ENCODE assay signal across 8 mouse cellular contexts in the genomic region with DNA sequence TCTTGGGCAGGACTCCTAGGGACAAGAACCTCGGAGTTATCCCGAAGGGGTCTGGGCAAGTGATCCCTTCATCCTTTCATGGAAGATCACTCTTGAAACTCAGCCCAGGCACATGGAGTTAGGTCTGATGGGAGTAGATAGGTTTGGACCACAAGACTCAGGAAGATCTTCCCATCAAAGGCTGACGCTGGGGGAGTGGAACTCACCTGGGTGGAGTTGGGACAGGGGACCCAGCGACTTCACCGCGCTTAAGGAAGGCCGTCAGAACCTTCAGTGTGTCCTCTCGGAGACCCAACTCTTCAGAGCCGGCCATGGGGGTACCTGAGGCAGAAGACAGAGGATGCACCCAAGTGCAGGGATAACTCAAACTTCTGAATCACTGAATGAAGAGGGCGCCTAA. TPM values are rescaled to one million over a fixed set of nuclear protein-coding genes. Genes with fewer than 3 reads are reported as not detected.
DNase-seq lines count a peak whose midpoint lies in the region; ATAC-seq and TF ChIP-seq lines count a peak whose summit lies in the region.

No protein-coding gene starts in this region.

- H3K9ac ChIP-seq in limb, embryonic 15.5 days, result peak overlapping the region; percentile 60
- H3K9ac ChIP-seq in stomach, postnatal 0 days (ENCODE audit: low read length), result peak overlapping the region; percentile 74

- WGBS in limb, embryonic 15.5 days, result 10% methylated on average over 10 of the region's 10 CpGs
- 8% methylated on average over 10 of the region's 10 CpGs for WGBS in stomach, postnatal 0 days

- H3K4me2 ChIP-seq in limb, embryonic 15.5 days, result peak overlapping the region; percentile 80
- peak overlapping the region; percentile 79 for H3K4me2 ChIP-seq in stomach, postnatal 0 days (replicated peaks; ENCODE audit: low read depth)

- peaks cover 65% of the 10 kb centered on the region for H3K36me3 ChIP-seq in limb, embryonic 15.5 days
- H3K36me3 ChIP-seq in stomach, postnatal 0 days (ENCODE audit: control insufficient read depth, insufficient read depth, low read length), result peaks cover 8% of the 10 kb centered on the region; the same call in 1 of the 2 replicates

- peak overlapping the region; percentile 96 for H3K27ac ChIP-seq in gastrocnemius, adult 2 months
- peak overlapping the region; percentile 92 for H3K27ac ChIP-seq in limb, embryonic 15.5 days
- H3K27ac ChIP-seq in stomach, postnatal 0 days (replicated peaks), result peak overlapping the region; percentile 56

- H3K9me3 ChIP-seq in limb, embryonic 15.5 days, result no peaks in the 10 kb centered on the region
- no peaks in the 10 kb centered on the region for H3K9me3 ChIP-seq in stomach, postnatal 0 days (ENCODE audit: control insufficient read depth, low read length)

- no peak for TF ChIP-seq EP300 in stomach, postnatal 0 days (optimal IDR thresholded peaks at IDR 0.05)

- ATAC-seq in limb, embryonic 15.5 days (ENCODE audit: insufficient number of reproducible peaks, low FRiP score, low TSS enrichment, low read depth), result no peak
- ATAC-seq in stomach, postnatal 0 days (ENCODE audit: low FRiP score, low TSS enrichment), result no peak

- no peak for TF ChIP-seq CTCF in gastrocnemius, adult 2 months (IDR thresholded peaks at IDR 0.05)
- TF ChIP-seq CTCF in stomach, postnatal 0 days (IDR thresholded peaks at IDR 0.05; ENCODE audit: low read depth), result no peak

- intact Hi-C loops in gastrocnemius, adult 2 months (cut with DNase I), result no loop called here
- intact Hi-C loops in gastrocnemius, postnatal 14 days (cut with DNase I; ENCODE audit: low total_unique reads), result no loop called here

- H3K4me3 ChIP-seq in gastrocnemius, adult 2 months, result peak overlapping the region; percentile 75
- peak overlapping the region; percentile 62 for H3K4me3 ChIP-seq in limb, embryonic 15.5 days
- H3K4me3 ChIP-seq in stomach, postnatal 0 days (ENCODE audit: low read depth, low read length), result peak overlapping the region; percentile 67

- DNase-seq in gastrocnemius, adult 2 months, result no peak
- no peak for DNase-seq in gastrocnemius, postnatal 14 days
- peak; percentile 34 for DNase-seq in thymus, postnatal 14 days
- DNase-seq in thymus, postnatal 25 days, result no peak
- no peak for DNase-seq in stomach, postnatal 0 days (ENCODE audit: low spot score)
- no peak for DNase-seq in cerebellum, adult 18-20 months
- no peak for DNase-seq in adrenal gland, postnatal 10 days

- H3K4me1 ChIP-seq in limb, embryonic 15.5 days, result peaks cover 33% of the 10 kb centered on the region
- peaks cover 8% of the 10 kb centered on the region for H3K4me1 ChIP-seq in stomach, postnatal 0 days (replicated peaks; ENCODE audit: control insufficient read depth, insufficient read depth)

- H3K27me3 ChIP-seq in limb, embryonic 15.5 days, result no peaks in the 10 kb centered on the region
- no peaks in the 10 kb centered on the region for H3K27me3 ChIP-seq in stomach, postnatal 0 days (ENCODE audit: control insufficient read depth, insufficient read depth, low read length)

RNA-seq across cellular contexts. Expression of gene Irf3, which starts 0.8 kb away (rescaled TPM):
- 10 to 100 TPM; 18.4 to 18.9 TPM for total RNA-seq in gastrocnemius, adult 2 months (2021)
- 10 to 100 TPM; 20.0 to 22.2 TPM for total RNA-seq in gastrocnemius, postnatal 14 days (2021)
- 101 and 105 TPM in 2 replicates for polyA plus RNA-seq in limb, embryonic 15.5 days (2015; fragmentation: Nextera tagmentation; extraction: Ambion mirVana)
- polyA plus RNA-seq in stomach, postnatal 0 days (2015; fragmentation: Nextera tagmentation; extraction: Ambion mirVana), result 55.7 and 59.8 TPM in 2 replicates
- total RNA-seq in adrenal gland, postnatal 10 days (2021), result 10 to 100 TPM; 80.3 to 89.6 TPM

RNA-seq across cellular contexts. Expression of gene Bcl2l12, which starts 1.8 kb away (rescaled TPM):
- total RNA-seq in gastrocnemius, adult 2 months (2021), result 1 to 10 TPM; 7.6 to 9.7 TPM
- 10 to 100 TPM in 1 of 2 experiments, 1 to 10 TPM in 1; 10.0 to 10.6 TPM for total RNA-seq in gastrocnemius, postnatal 14 days (2021)
- polyA plus RNA-seq in limb, embryonic 15.5 days (2015; fragmentation: Nextera tagmentation; extraction: Ambion mirVana), result 58.8 and 59.4 TPM in 2 replicates
- 23.0 and 23.4 TPM in 2 replicates for polyA plus RNA-seq in stomach, postnatal 0 days (2015; fragmentation: Nextera tagmentation; extraction: Ambion mirVana)
- total RNA-seq in adrenal gland, postnatal 10 days (2021), result 10 to 100 TPM; 15.8 to 16.2 TPM

RNA-seq across cellular contexts. Expression of gene Prmt1, which starts 10.3 kb away (rescaled TPM):
- 100 to 1,000 TPM; 126 to 136 TPM for total RNA-seq in gastrocnemius, adult 2 months (2021)
- 100 to 1,000 TPM; 144 to 227 TPM for total RNA-seq in gastrocnemius, postnatal 14 days (2021)
- 408 and 429 TPM in 2 replicates for polyA plus RNA-seq in limb, embryonic 15.5 days (2015; fragmentation: Nextera tagmentation; extraction: Ambion mirVana)
- 181 and 185 TPM in 2 replicates for polyA plus RNA-seq in stomach, postnatal 0 days (2015; fragmentation: Nextera tagmentation; extraction: Ambion mirVana)
- total RNA-seq in adrenal gland, postnatal 10 days (2021), result 100 to 1,000 TPM; 254 to 258 TPM

RNA-seq across cellular contexts. Expression of gene Scaf1, which starts 19.5 kb away (rescaled TPM):
- 10 to 100 TPM; 41.7 to 44.3 TPM for total RNA-seq in gastrocnemius, adult 2 months (2021)
- total RNA-seq in gastrocnemius, postnatal 14 days (2021), result 10 to 100 TPM; 35.6 to 40.1 TPM
- 34.8 TPM in 2 replicates for polyA plus RNA-seq in limb, embryonic 15.5 days (2015; fragmentation: Nextera tagmentation; extraction: Ambion mirVana)
- polyA plus RNA-seq in stomach, postnatal 0 days (2015; fragmentation: Nextera tagmentation; extraction: Ambion mirVana), result 14.9 and 18.6 TPM in 2 replicates
- 10 to 100 TPM; 69.6 to 81.1 TPM for total RNA-seq in adrenal gland, postnatal 10 days (2021)

RNA-seq across cellular contexts. Expression of gene Rras, which starts 21.1 kb away (rescaled TPM):
- 10 to 100 TPM; 22.6 to 25.5 TPM for total RNA-seq in gastrocnemius, adult 2 months (2021)
- total RNA-seq in gastrocnemius, postnatal 14 days (2021), result 10 to 100 TPM; 43.1 to 53.1 TPM
- polyA plus RNA-seq in limb, embryonic 15.5 days (2015; fragmentation: Nextera tagmentation; extraction: Ambion mirVana), result 44.9 and 49.1 TPM in 2 replicates
- 81.5 and 87.2 TPM in 2 replicates for polyA plus RNA-seq in stomach, postnatal 0 days (2015; fragmentation: Nextera tagmentation; extraction: Ambion mirVana)
- total RNA-seq in adrenal gland, postnatal 10 days (2021), result 10 to 100 TPM; 57.6 to 60.2 TPM
